Mouse (Mus musculus): ENCODE results near the gene Cntln.
A peak's percentile ranks its signal among the peaks of the same experiment; 100 is the strongest.

Gene Cntln

GRCm38 (mm10) chr4:84884111-84884538 is at the start of gene Cntln:
TSS of gene Cntln (plus strand) at chr4:84884309.
- DNase-seq (ENCODE audit: extremely low read depth, insufficient read length, low spot score): peak; percentile 98

- DNase-seq (ENCODE audit: extremely low read depth, insufficient read length, low spot score): no peak
These were observed 47.1 kb upstream of the Cntln start for GRCm38 (mm10) chr4:84836979-84837378.

- no peak for DNase-seq (ENCODE audit: extremely low read depth, insufficient read length, low spot score)
These were observed 45.6 kb upstream of the Cntln start for GRCm38 (mm10) chr4:84838545-84838944.

GRCm38 (mm10) chr4:84839466-84839865 is 44.6 kb upstream of the Cntln start:
- DNase-seq (ENCODE audit: extremely low read depth, insufficient read length, low spot score): no peak

GRCm38 (mm10) chr4:84857588-84857987 is 26.5 kb upstream of the Cntln start:
- peak; percentile 13 for DNase-seq (ENCODE audit: extremely low read depth, insufficient read length, low spot score)

GRCm38 (mm10) chr4:84876347-84876746 is 7.8 kb upstream of the Cntln start:
- DNase-seq (ENCODE audit: extremely low read depth, insufficient read length, low spot score): no peak

- DNase-seq (ENCODE audit: extremely low read depth, insufficient read length, low spot score): no peak
These were observed 463 bp upstream of the Cntln start for GRCm38 (mm10) chr4:84883646-84884045.

GRCm38 (mm10) chr4:84884539-84885270 is 596 bp downstream of the Cntln start:
- peak; percentile 92 for DNase-seq (ENCODE audit: extremely low read depth, insufficient read length, low spot score)

GRCm38 (mm10) chr4:84885271-84885540 is 1.1 kb downstream of the Cntln start:
- DNase-seq (ENCODE audit: extremely low read depth, insufficient read length, low spot score): no peak

- DNase-seq (ENCODE audit: extremely low read depth, insufficient read length, low spot score): no peak
These were observed 34.3 kb downstream of the Cntln start for GRCm38 (mm10) chr4:84918393-84918792.

- DNase-seq (ENCODE audit: extremely low read depth, insufficient read length, low spot score): no peak
These were observed 50.3 kb downstream of the Cntln start for GRCm38 (mm10) chr4:84934342-84934929.

- DNase-seq (ENCODE audit: extremely low read depth, insufficient read length, low spot score): no peak
These were observed 58.0 kb downstream of the Cntln start for GRCm38 (mm10) chr4:84942059-84942458.

GRCm38 (mm10) chr4:84942651-84943050 is 58.5 kb downstream of the Cntln start:
- DNase-seq (ENCODE audit: extremely low read depth, insufficient read length, low spot score): no peak

GRCm38 (mm10) chr4:84944100-84944499 is 60.0 kb downstream of the Cntln start:
- DNase-seq (ENCODE audit: extremely low read depth, insufficient read length, low spot score): no peak

- DNase-seq (ENCODE audit: extremely low read depth, insufficient read length, low spot score): no peak
These were observed 62.3 kb downstream of the Cntln start for GRCm38 (mm10) chr4:84946450-84946849.

GRCm38 (mm10) chr4:84976875-84977646 is 93.0 kb downstream of the Cntln start:
- DNase-seq (ENCODE audit: extremely low read depth, insufficient read length, low spot score): no peak

GRCm38 (mm10) chr4:84995520-84996348 is 111.6 kb downstream of the Cntln start:
- no peak for DNase-seq (ENCODE audit: extremely low read depth, insufficient read length, low spot score)

GRCm38 (mm10) chr4:85005581-85005980 is 121.5 kb downstream of the Cntln start:
- DNase-seq (ENCODE audit: extremely low read depth, insufficient read length, low spot score): no peak

- DNase-seq (ENCODE audit: extremely low read depth, insufficient read length, low spot score): no peak
These were observed 122.7 kb downstream of the Cntln start for GRCm38 (mm10) chr4:85006789-85007188.

- DNase-seq (ENCODE audit: extremely low read depth, insufficient read length, low spot score): no peak
These were observed 126.7 kb downstream of the Cntln start for GRCm38 (mm10) chr4:85010846-85011245.

GRCm38 (mm10) chr4:85045748-85046147 is 161.6 kb downstream of the Cntln start:
- no peak for DNase-seq (ENCODE audit: extremely low read depth, insufficient read length, low spot score)

All from 3134 (cell line).